Mouse (Mus musculus) CH12.LX (cell line): ENCODE measurements around the gene Rpl3l. TPM values are rescaled to one million over a fixed set of nuclear protein-coding genes. Genes with fewer than 3 reads are reported as not detected.

Source experiments
- DNase-seq: peaks from one replicate; pipeline ENCODE4 v3.0.0-alpha.2; 2013; ENCODE audit errors: extremely low read depth
- H3K27ac ChIP-seq: 2 replicates; pipeline ENCODE4 v1.5.1; 2012; ENCODE audit warnings: low read depth, mild to moderate bottlenecking, control low read depth, moderate library complexity; ENCODE audit not compliant: insufficient read depth
- H3K27me3 ChIP-seq: replicated peaks from 2 replicates; pipeline ENCODE3; 2012; ENCODE audit warnings: inconsistent platforms
- H3K36me3 ChIP-seq, 2 experiments: replicated peaks in 1 of 2; 2 replicates each; pipeline versions ENCODE3 to v1.6.1; 2012; ENCODE audit warnings: inconsistent platforms in 1 of 2, low read length in 1 of 2, mild to moderate bottlenecking in 1 of 2, mixed read lengths in 1 of 2, moderate library complexity in 1 of 2; ENCODE audit not compliant: control insufficient read depth in 1 of 2, insufficient read depth in 1 of 2
- H3K4me1 ChIP-seq, 2 experiments: 2 replicates each; pipeline ENCODE4 v1.6.1; 2012; ENCODE audit warnings: inconsistent platforms in 1 of 2, moderate library complexity in 1 of 2; ENCODE audit not compliant: insufficient read depth in 2 of 2, control insufficient read depth in 1 of 2
- H3K4me2 ChIP-seq: 2 replicates; pipeline ENCODE4 v1.6.1; 2012; ENCODE audit warnings: low read depth, mild to moderate bottlenecking, control low read depth; ENCODE audit not compliant: poor library complexity, insufficient read depth, severe bottlenecking
- H3K4me3 ChIP-seq, 3 experiments: fragments of 150-350 bp in 1 of 3; sonication (generic) in 1 of 3; replicated peaks in 1 of 3; 2 replicates each; pipeline versions ENCODE3 to v1.5.1; 2011 to 2012; ENCODE audit warnings: low read depth in 2 of 3, low read length in 2 of 3, mild to moderate bottlenecking in 2 of 3, moderate library complexity in 2 of 3, control low read depth in 1 of 3, improper control_type of control experiment in 1 of 3, inconsistent platforms in 1 of 3, mixed read lengths in 1 of 3; ENCODE audit not compliant: poor library complexity in 1 of 3
- H3K79me2 ChIP-seq: replicated peaks from 2 replicates; pipeline ENCODE4 v1.6.1; 2012; ENCODE audit warnings: mild to moderate bottlenecking, moderate library complexity; ENCODE audit not compliant: control insufficient read depth, poor library complexity, insufficient read depth, severe bottlenecking; ENCODE audit errors: extremely low read depth
- H3K9ac ChIP-seq: 2 replicates; pipeline ENCODE4 v1.6.1; 2012; ENCODE audit warnings: low read depth, mild to moderate bottlenecking, control low read depth, moderate library complexity; ENCODE audit not compliant: insufficient read depth
- H3K9me3 ChIP-seq: replicated peaks from 2 replicates; pipeline ENCODE3; 2012; ENCODE audit warnings: low read length, inconsistent platforms, mixed read lengths
- CHD1 ChIP-seq: IDR thresholded peaks from 2 replicates; pipeline ENCODE4 v1.6.1; 2012; ENCODE audit warnings: low read depth, low read length, improper control_type of control experiment, inconsistent platforms
- CTCF ChIP-seq, 2 experiments: IDR thresholded peaks in 1 of 2; conservative IDR thresholded peaks in 1 of 2; 2 replicates each; pipeline ENCODE4 v1.5.1; 2011 to 2012; ENCODE audit warnings: low read depth in 2 of 2, low read length in 2 of 2, improper control_type of control experiment in 1 of 2, inconsistent platforms in 1 of 2, mild to moderate bottlenecking in 1 of 2, moderate library complexity in 1 of 2
- E2F4 ChIP-seq: IDR thresholded peaks from 2 replicates; pipeline ENCODE4 v1.6.1; 2011; ENCODE audit warnings: low read depth, low read length, improper control_type of control experiment; ENCODE audit not compliant: insufficient replicate concordance
- HCFC1 ChIP-seq: IDR thresholded peaks from 2 replicates; pipeline ENCODE4 v1.6.1; 2012; ENCODE audit warnings: low read depth, mild to moderate bottlenecking, inconsistent platforms, low read length, improper control_type of control experiment
- IRF4 ChIP-seq: IDR thresholded peaks from 2 replicates; pipeline ENCODE4 v1.6.1; 2014; ENCODE audit warnings: low read depth, mild to moderate bottlenecking, inconsistent platforms, low read length, improper control_type of control experiment
- JUND ChIP-seq: conservative IDR thresholded peaks from 2 replicates; pipeline ENCODE4 v1.6.1; 2011; ENCODE audit warnings: low read depth, low read length, improper control_type of control experiment
- KAT2A ChIP-seq: IDR thresholded peaks from 2 replicates; pipeline ENCODE4 v1.6.1; 2012; ENCODE audit warnings: low read length, improper control_type of control experiment, inconsistent platforms; ENCODE audit not compliant: insufficient replicate concordance
- MAZ ChIP-seq: IDR thresholded peaks from 2 replicates; pipeline ENCODE4 v1.6.1; 2012; ENCODE audit warnings: low read depth, mild to moderate bottlenecking, inconsistent platforms, low read length, improper control_type of control experiment, moderate library complexity
- MXI1 ChIP-seq: IDR thresholded peaks from 2 replicates; pipeline ENCODE4 v1.6.1; 2011; ENCODE audit warnings: mild to moderate bottlenecking, low read depth, low read length, improper control_type of control experiment
- NRF1 ChIP-seq: IDR thresholded peaks from 2 replicates; pipeline ENCODE4 v1.6.1; 2014; ENCODE audit warnings: low read depth, mild to moderate bottlenecking, inconsistent platforms, low read length, improper control_type of control experiment, moderate library complexity
- SIN3A ChIP-seq: IDR thresholded peaks from 2 replicates; pipeline ENCODE4 v1.6.1; 2012; ENCODE audit warnings: low read length, improper control_type of control experiment, inconsistent platforms
- SMC3 ChIP-seq: IDR thresholded peaks from 2 replicates; pipeline ENCODE4 v1.6.1; 2011; ENCODE audit warnings: low read depth, low read length, improper control_type of control experiment
- TBP ChIP-seq: conservative IDR thresholded peaks from 2 replicates; pipeline ENCODE4 v1.6.1; 2011; ENCODE audit warnings: low read depth, low read length, improper control_type of control experiment
- TCF12 ChIP-seq: IDR thresholded peaks from 2 replicates; pipeline ENCODE4 v1.6.1; 2014; ENCODE audit warnings: low read depth, mild to moderate bottlenecking, inconsistent platforms, low read length, improper control_type of control experiment
- UBTF ChIP-seq: IDR thresholded peaks from 2 replicates; pipeline ENCODE4 v1.6.1; 2012; ENCODE audit warnings: low read depth, mild to moderate bottlenecking, inconsistent platforms, low read length, improper control_type of control experiment, moderate library complexity
- ZC3H11A ChIP-seq: IDR thresholded peaks from 2 replicates; pipeline ENCODE4 v1.6.1; 2012; ENCODE audit warnings: low read depth, mild to moderate bottlenecking, inconsistent platforms, low read length, improper control_type of control experiment
- ZMIZ1 ChIP-seq: IDR thresholded peaks from 2 replicates; pipeline ENCODE4 v1.6.1; 2012; ENCODE audit warnings: low read depth, mild to moderate bottlenecking, inconsistent platforms, low read length, improper control_type of control experiment
- dilution Hi-C: fragments of 300-500 bp; cut with MboI; formaldehyde crosslinking; loops from 2 replicates; pipeline ENCODE4 v1.14.3; 2020; ENCODE audit warnings: low sequenced_read_pairs; ENCODE audit not compliant: extremely low pct_unique_long_range_greater_than_20kb, extremely low pct_ligation_motif_present
- in situ Hi-C: fragments of 300-500 bp; cut with MboI; formaldehyde crosslinking; loops from 3 replicates; pipeline ENCODE4 v1.14.3; 2019; ENCODE audit warnings: low sequenced_read_pairs, low pct_ligation_motif_present, low pct_unique_long_range_greater_than_20kb, mixed read lengths
- polyA plus RNA-seq: library from polyadenylated mRNA; unstranded; fragments of >175 nt; gene quantifications from 2 replicates; pipeline ENCODE4 v1.2.1, GENCODE M21; 2012; ENCODE audit warnings: low read depth; ENCODE audit not compliant: insufficient read length
- total RNA-seq, 2 experiments: library from RNA; depleted of rRNA; stranded (reverse); fragments of 300-350 nt in 1 of 2; fragments of >200 nt in 1 of 2; gene quantifications; 2 replicates each; pipeline ENCODE4 v1.2.3; 2012 to 2014

Rpl3l gene
- total and polyA plus RNA-seq, 3 experiments, result 0.91 TPM; not detected in 2

DNA sequence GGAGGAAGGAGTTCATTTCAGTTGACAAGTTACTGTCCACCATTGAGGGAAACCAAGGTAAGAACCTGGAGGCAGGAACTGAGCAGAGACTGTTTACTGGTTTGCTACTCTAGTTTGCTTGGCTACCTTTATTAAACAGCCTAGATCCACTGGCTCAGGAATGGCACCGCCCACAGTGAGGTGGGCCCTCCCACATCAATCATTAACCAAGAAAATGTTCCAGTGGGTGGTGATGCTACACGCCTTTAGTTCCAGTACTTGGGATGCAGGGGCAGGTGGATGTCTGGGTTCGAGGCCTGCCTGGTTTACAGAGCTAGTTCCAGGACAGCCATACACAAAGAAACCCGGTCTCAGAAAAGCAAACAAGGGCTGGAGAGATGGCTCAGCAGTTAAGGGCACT, 10.6 kb downstream of the Rpl3l start:
- H3K4me1 ChIP-seq, result peaks cover 4 to 21% of the 10 kb centered on the region in 2 experiments; a peak in 3 of 4 replicates
- no peak overlapping the region for H3K9ac ChIP-seq
- H3K36me3 ChIP-seq, result peaks cover 13 to 42% of the 10 kb centered on the region in 2 experiments
- no peak for TF ChIP-seq NRF1
- no peak for TF ChIP-seq IRF4
- no peak for TF ChIP-seq KAT2A
- TF ChIP-seq CHD1, result no peak
- no peak for TF ChIP-seq SIN3A
- no peak overlapping the region for H3K4me2 ChIP-seq
- no peaks in the 10 kb centered on the region for H3K79me2 ChIP-seq
- H3K27me3 ChIP-seq, result no peaks in the 10 kb centered on the region
- in situ Hi-C loops, result no loop called here
- H3K4me3 ChIP-seq, result no peak overlapping the region
- dilution Hi-C loops, result no loop called here
- no peak for DNase-seq
- no peak overlapping the region for H3K27ac ChIP-seq
- H3K9me3 ChIP-seq, result no peaks in the 10 kb centered on the region

DNA sequence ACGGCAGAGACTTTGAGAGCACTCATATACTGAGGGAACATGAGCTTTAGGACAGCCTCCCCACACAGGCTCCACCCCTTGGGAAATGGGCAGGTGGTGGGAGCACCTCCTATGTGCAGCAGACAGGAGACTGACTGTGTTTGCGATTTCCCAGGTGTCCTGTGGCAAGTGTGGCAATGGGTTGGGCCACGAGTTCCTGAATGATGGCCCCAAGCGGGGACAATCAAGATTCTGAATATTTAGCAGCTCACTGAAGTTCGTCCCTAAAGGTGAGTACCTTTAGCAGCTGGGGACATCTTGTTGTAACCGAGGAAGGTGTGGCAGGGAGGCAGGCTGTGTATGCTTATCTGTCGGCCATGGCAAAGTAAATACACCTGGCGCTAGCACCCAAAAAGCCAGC, 12.3 kb downstream of the Rpl3l start:
- H3K9ac ChIP-seq, result no peak overlapping the region
- dilution Hi-C loops, result no loop called here
- no peaks in the 10 kb centered on the region for H3K79me2 ChIP-seq
- H3K4me3 ChIP-seq, result no peak overlapping the region
- TF ChIP-seq SMC3 (no peak), UBTF (no peak), TCF12 (no peak), JUND (no peak), HCFC1 (no peak), CTCF (conservative IDR thresholded peaks at IDR 0.05 in 1 of 2, IDR thresholded peaks at IDR 0.05 in 1 of 2; ENCODE audit: low read depth in 2 of 2, low read length in 2 of 2) (no peak), E2F4 (no peak), KAT2A (no peak), TBP (no peak), NRF1 (no peak), ZMIZ1 (no peak), ZC3H11A (no peak), MXI1 (no peak), MAZ (no peak)
- TF ChIP-seq, all 38 proteins: peak for 0
- peaks cover 4 to 20% of the 10 kb centered on the region in 2 experiments; a peak in 3 of 4 replicates for H3K4me1 ChIP-seq
- H3K4me2 ChIP-seq, result no peak overlapping the region
- in situ Hi-C loops, result loop anchor here (5.0 kb wide), 2 partner anchors 67 to 147 kb away; partner anchors contain the start of genes Nubp2 and Spsb3
- H3K36me3 ChIP-seq, result peaks cover 13 to 38% of the 10 kb centered on the region in 2 experiments
- no peaks in the 10 kb centered on the region for H3K9me3 ChIP-seq
- no peaks in the 10 kb centered on the region for H3K27me3 ChIP-seq
- H3K27ac ChIP-seq, result no peak overlapping the region
- no peak for DNase-seq
